7 mouse cellular contexts compared by ENCODE assay signal in genomic region chr5:136115891-136116783, GRCm38 (mm10). TPM values are rescaled to one million over a fixed set of nuclear protein-coding genes. Genes with fewer than 3 reads are reported as not detected.
DNase-seq lines count a peak whose midpoint lies in the region; ATAC-seq lines count a peak whose summit lies in the region.

Gene Polr2j, plus strand, starts transcription at chr5:136116631.

- ATAC-seq in granulocyte monocyte progenitor cell, adult 5-6 weeks (replicated peaks; ENCODE audit: poor library complexity, severe bottlenecking) = peak; percentile 96
- ATAC-seq in midbrain, embryonic 13.5 days = peak; percentile 95

- H3K27ac ChIP-seq in embryonic facial prominence, embryonic 10.5 days (replicated peaks) = peak within 1 kb of the TSS; percentile 92
- H3K27ac ChIP-seq in limb, embryonic 10.5 days = peak within 1 kb of the TSS; percentile 88
- H3K27ac ChIP-seq in midbrain, embryonic 13.5 days = peak within 1 kb of the TSS; percentile 75

- H3K4me1 ChIP-seq in embryonic facial prominence, embryonic 10.5 days = peaks cover 26% of the 10 kb centered on the region
- H3K4me1 ChIP-seq in limb, embryonic 10.5 days = peaks cover 23% of the 10 kb centered on the region
- peaks cover 25% of the 10 kb centered on the region for H3K4me1 ChIP-seq in midbrain, embryonic 13.5 days (replicated peaks)

- peak within 1 kb of the TSS; percentile 89 for H3K4me2 ChIP-seq in midbrain, embryonic 13.5 days (replicated peaks)

- H3K9ac ChIP-seq in midbrain, embryonic 13.5 days (replicated peaks) = peak within 1 kb of the TSS; percentile 90

- H3K9me3 ChIP-seq in embryonic facial prominence, embryonic 10.5 days = no peaks in the 10 kb centered on the region
- no peaks in the 10 kb centered on the region for H3K9me3 ChIP-seq in limb, embryonic 10.5 days (replicated peaks)
- no peaks in the 10 kb centered on the region for H3K9me3 ChIP-seq in midbrain, embryonic 13.5 days

- no peaks in the 10 kb centered on the region for H3K27me3 ChIP-seq in embryonic facial prominence, embryonic 10.5 days (replicated peaks; ENCODE audit: low read depth, poor library complexity, severe bottlenecking)
- H3K27me3 ChIP-seq in limb, embryonic 10.5 days (ENCODE audit: low read depth, poor library complexity, severe bottlenecking) = no peaks in the 10 kb centered on the region
- no peaks in the 10 kb centered on the region for H3K27me3 ChIP-seq in midbrain, embryonic 13.5 days

- 3% methylated on average over 42 of the region's 42 CpGs for WGBS in embryonic facial prominence, embryonic 10.5 days
- WGBS in limb, embryonic 10.5 days = 3% methylated on average over 42 of the region's 42 CpGs
- WGBS in midbrain, embryonic 13.5 days = 3% methylated on average over 42 of the region's 42 CpGs

- peak within 1 kb of the TSS; percentile 98 for H3K4me3 ChIP-seq in embryonic facial prominence, embryonic 10.5 days
- H3K4me3 ChIP-seq in limb, embryonic 10.5 days = peak within 1 kb of the TSS; percentile 91
- peak within 1 kb of the TSS; percentile 96 for H3K4me3 ChIP-seq in midbrain, embryonic 13.5 days (replicated peaks)

- peaks cover 38% of the 10 kb centered on the region for H3K36me3 ChIP-seq in embryonic facial prominence, embryonic 10.5 days (replicated peaks)
- H3K36me3 ChIP-seq in limb, embryonic 10.5 days = peaks cover 34% of the 10 kb centered on the region
- peaks cover 17% of the 10 kb centered on the region for H3K36me3 ChIP-seq in midbrain, embryonic 13.5 days

- peak; percentile 99 for DNase-seq in adrenal gland, postnatal 10 days
- DNase-seq in embryonic facial prominence, embryonic 10.5 days (ENCODE audit: low spot score) = peak; percentile 98
- DNase-seq in kidney, adult 11 months = peak; percentile 94
- DNase-seq in limb, embryonic 10.5 days (ENCODE audit: low spot score) = peak; percentile 100
- DNase-seq in spleen, adult 12 weeks (ENCODE audit: low spot score) = peak; percentile 97

RNA-seq across cellular contexts. Expression of gene Polr2j, which starts in this region (rescaled TPM):
- total RNA-seq in adrenal gland, postnatal 10 days (2021) = 10 to 100 TPM; 84.1 to 89.4 TPM
- polyA plus RNA-seq in embryonic facial prominence, embryonic 10.5 days (2016; fragmentation: Nextera tagmentation; extraction: Ambion mirVana) = 300 and 301 TPM in 2 replicates
- total RNA-seq in granulocyte monocyte progenitor cell, adult 5-6 weeks (2014; fragmentation: Nextera tagmentation) = 156 and 159 TPM in 2 replicates
- 125 and 128 TPM in 2 replicates for total RNA-seq in granulocyte monocyte progenitor cell, adult 5-6 weeks (2017)
- 283 and 310 TPM in 2 replicates for polyA plus RNA-seq in limb, embryonic 10.5 days (2016; fragmentation: Nextera tagmentation; extraction: Ambion mirVana)
- 242 TPM in 2 replicates for polyA plus RNA-seq in midbrain, embryonic 13.5 days (2015; fragmentation: Nextera tagmentation; extraction: Ambion mirVana)

Comparison
In these comparisons a context has a peak if more than half of its experiments do, and no peak if none do; other contexts are left out.
1. Peak in every context shown above with its lines: DNase-seq, ATAC-seq, H3K4me3 ChIP-seq and H3K27ac ChIP-seq.